Mouse (Mus musculus): ENCODE measurements at regions not wholly inside any gene's neighbourhood (a gene's known extent, or its start where the extent isn't known, plus 50 kb on each side); places are given as distances from the start of the nearest gene placed in this dataset.

DNA sequence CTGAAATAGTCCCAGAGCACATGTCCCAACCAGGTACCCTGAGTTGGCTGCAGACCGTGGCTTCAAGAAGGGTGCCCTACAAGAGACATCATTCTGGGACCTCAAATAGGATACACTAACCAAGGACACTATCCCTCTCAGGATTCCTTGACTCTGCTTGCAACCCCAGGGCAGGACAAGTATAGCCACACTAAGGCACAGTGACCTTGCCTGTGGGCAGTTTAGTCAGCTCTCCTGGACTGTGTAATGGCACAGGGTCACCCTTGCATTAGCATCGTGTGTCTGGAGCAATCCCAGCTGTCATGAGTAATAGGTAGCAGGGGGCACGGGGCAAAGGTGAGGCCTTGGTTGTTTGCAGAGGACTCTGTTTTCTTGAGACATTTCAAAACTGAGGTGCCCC is 260.9 kb upstream of the Cdh4 start:
- intact Hi-C loops (cut with DNase I), result no loop called here
- no peak for DNase-seq

DNA sequence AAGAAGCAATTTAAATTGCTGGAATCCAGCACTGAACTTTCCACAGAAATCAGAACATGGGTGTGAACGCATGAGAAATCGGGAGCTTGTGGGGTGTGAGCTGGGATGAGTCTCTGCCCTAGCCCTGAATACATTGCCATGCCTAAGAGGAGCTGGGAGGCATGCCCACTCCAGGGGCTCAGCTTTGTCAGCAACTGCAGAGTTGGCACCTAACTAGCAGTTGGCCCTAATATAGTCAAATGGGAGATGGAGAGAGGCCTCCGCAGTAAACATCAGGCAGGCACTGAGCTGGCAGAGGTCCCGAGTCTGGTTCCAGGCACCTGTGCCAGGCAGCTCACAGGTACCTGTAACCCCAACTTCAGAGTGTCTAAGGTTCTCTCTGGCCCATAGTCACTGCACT is 260.1 kb upstream of the Cdh4 start:
- no peak for DNase-seq
- intact Hi-C loops (cut with DNase I), result no loop called here

DNA sequence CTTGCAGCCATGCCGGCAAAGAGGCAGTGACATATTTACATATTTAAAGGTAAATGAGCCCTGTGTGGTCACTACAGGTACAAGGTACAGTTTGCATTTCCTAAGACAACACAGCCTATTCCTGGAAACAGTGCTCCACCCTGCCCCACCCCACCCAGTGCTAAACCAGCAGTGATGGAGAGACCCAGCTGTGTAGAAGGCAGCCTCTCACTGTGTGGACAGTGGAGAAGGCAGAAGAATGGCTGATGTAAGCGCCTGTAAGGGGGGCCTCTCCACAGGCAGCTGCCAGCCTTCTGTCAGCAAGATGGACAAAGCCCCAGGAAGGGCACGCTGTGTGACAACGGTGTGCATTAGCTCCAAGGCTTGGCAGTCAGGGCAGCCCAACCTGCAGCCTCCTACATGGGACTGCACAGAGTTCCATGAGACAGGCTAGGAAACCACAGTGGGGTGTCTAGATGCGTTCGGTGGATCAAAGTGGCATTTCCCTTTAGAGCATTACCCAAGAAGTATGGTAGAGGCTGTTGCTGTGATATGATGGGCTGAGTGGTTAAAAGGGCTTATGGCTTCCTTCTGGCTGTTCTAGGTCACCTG is 249.2 kb upstream of the Cdh4 start:
- DNase-seq, result no peak
- intact Hi-C loops (cut with DNase I), result loop anchor here (5.0 to 10.0 kb wide), 5 partner anchors 436 to 686 kb away; no protein-coding TSS in a partner anchor

DNA sequence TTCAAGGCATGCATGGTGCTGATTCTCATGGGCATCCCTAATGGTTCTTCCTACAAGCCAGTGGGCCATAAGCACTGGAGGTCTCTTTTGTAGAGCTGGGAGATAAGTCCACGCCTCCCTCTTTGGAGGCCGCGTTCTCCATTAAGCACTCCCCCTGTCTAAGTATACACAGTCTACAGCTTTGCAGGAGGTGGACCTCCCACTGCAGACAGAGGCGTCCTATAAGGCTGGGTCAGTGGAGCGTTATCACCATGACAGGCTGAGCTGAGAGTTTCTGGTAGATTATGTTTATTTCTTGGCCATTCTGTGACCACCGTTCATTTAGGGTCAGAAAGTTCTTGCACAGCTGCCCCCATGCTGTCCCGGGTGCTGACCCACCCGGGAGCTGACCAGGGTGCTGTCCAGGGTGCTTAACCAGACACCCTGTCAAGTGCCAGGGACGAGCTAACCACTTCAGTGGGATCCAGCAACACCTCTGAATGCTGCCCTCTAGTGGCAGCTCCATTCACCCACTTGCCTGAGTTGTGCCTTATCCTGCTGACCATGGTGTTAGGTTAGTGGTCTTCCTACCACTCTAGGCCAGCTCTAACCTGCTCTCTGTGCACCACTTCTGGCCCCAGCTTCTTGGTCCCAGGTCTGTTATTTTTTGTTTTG is 248.6 kb upstream of the Cdh4 start:
- intact Hi-C loops (cut with DNase I), result loop anchor here (5.0 to 10.0 kb wide), 5 partner anchors 436 to 686 kb away; no protein-coding TSS in a partner anchor
- DNase-seq, result peak; percentile 50 to 52

DNA sequence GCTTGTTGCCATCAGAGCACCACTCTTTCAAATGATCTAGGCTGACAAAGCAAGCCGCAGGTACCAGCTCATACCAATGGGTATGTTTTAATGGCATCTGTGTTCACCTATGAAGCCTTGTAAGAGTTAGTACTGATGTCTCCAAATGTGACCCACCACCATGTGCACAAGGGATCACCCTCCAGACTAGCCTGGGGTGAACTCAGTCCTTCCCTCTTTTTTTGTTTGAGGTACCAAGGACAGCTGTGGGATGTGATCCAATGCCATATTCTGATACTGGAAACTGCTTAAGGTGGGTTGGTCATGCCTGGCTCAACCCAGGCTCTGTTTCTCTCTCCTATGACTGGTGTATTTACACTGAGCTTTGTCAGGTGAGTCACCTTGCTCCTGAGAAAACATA is 244.8 kb upstream of the Cdh4 start:
- intact Hi-C loops (cut with DNase I), result loop anchor here (10.0 kb wide), 2 partner anchors 623 to 677 kb away; no protein-coding TSS in a partner anchor
- DNase-seq, result no peak

DNA sequence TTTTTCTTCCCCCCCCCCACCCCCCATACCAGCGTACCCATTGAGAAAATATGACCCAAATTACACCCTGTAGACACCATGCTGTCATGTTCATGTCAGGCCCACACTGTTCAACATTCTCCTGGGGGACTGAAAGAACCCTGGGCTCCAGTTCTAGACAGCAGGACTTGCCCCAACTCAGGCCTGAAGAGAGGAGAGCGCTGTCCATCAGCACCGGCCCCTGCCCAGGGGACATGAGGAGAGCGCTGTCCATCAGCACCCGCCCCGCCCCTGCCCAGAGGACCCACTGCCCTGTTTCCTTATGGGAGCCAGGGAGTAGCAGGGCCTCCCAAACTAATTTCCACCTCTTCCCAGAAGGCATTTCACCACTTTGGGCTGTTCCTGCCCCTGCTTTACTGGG is 241.7 kb upstream of the Cdh4 start:
- DNase-seq, result peak; percentile 4 to 7
- intact Hi-C loops (cut with DNase I), result no loop called here

DNA sequence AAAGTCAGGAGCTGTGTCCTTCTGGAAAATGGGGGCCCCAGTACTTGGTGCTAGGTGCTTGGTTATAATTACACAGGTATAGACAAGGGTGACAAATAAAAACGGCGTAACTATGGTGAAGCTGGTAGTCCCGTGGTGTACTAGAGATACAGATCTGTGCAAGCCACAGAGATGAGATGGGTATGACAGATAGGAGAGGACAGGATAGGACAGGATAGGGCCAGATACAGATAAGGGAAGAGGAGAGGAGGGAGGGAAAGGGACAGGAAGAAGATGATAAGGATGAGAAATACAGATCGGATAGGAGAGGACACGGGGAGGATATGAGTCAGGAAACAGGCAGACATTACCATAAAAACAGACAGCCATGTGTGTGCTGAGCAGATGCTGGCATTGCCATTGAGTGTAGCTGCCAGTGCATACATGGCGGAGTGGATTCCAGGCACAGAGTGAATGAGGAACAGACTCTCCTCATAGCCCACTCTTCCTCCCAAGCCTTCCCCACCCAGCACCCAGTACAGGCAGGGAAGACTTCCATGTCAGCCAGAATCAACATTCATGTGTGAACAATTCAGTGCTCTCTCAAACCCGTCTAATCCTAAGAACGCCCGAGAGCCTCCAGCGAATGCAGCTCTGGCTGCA is 231.9 kb upstream of the Cdh4 start:
- DNase-seq, result no peak
- intact Hi-C loops (cut with DNase I), result no loop called here

DNA sequence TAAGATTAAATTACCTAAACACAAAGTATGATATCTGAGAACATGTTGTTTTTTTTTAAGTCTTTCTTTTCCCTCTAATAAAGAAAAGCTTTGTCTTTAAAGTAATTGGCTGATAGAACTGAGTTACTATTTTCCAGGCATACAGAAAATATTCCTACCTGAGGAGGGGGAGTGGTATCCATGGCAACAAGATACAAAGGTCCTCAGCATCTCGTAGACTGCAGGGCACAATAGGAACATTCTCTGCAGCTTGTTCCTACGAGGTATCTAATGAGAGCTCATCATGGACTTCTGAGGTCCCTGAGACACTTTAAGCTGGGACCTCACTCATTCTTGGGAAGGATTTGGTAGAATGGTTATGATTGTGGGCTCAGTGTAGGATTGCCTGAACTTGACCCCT is 225.5 kb upstream of the Cdh4 start:
- intact Hi-C loops (cut with DNase I), result no loop called here
- DNase-seq, result no peak

DNA sequence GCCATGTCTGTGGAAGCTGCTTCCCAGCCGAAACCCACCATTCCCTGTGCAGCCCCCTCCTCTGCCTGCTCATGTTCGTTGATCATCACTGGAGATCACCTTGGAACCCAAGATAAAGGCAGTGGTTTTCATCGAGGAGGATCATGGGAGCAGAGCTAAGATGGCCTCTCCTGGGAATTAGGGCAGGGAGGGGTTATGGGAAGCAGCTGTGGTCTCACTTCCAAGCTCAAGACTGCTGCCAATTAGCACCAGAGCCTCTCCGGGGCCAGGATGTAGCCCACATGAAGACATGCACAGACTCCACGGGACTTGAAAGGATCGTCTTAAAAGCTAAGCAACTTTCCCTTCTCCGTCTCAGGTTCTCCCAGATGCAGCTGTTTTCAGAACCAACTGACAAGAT is 214.1 kb upstream of the Cdh4 start:
- no peak for DNase-seq
- intact Hi-C loops (cut with DNase I), result loop anchor here (10.0 kb wide), 1 partner anchor 277 kb away; no protein-coding TSS in a partner anchor

DNA sequence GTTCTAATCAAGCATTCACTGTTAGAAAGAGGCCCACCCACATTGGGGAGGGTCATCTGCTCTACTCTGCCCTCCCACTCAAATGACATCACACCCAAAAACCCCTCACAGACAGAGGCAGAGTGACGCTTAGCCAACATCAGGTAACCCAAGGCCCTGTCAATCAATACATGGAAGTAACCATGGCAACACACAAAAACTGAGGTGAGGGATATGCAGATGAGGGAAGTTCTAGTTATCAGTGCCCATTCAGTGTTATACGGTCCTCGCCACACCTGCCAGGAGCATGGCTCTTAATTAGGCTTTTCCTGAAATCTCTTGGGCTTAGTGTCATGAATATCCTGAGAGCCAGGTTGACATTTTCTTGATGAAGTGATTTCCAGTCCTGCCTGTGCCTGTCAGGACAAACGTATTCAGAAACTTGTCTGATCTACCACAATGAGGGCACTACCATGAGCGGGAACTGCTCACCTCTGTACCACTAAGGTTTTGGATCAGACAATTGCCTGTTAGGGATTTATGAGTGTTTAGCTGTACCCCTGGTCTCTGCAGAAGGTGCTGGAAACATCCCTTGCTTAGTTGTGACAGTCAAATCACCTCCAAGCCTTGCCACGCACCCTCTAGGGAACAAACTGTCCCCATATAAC is 210.4 kb upstream of the Cdh4 start:
- DNase-seq, result no peak
- intact Hi-C loops (cut with DNase I), result no loop called here

DNA sequence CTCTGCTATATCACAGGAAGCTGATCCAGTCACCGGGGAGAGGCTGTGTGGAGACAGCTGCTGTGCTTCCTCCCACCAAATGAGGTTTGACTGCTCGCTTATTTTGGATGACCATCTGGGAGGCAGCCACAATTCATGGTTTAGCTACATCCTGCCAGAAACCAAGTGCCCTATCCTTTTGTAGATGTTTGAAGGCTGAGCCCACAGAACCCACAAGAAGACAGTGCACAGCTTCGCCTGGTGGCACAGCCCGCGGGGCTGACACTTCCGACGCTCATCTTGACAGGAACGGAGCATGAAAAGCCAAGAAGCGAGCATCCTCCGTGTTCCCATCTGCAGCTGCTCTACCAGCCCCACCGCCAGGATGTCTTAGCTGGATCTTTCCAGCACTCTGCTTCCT is 204.1 kb upstream of the Cdh4 start:
- intact Hi-C loops (cut with DNase I), result no loop called here
- DNase-seq, result no peak

DNA sequence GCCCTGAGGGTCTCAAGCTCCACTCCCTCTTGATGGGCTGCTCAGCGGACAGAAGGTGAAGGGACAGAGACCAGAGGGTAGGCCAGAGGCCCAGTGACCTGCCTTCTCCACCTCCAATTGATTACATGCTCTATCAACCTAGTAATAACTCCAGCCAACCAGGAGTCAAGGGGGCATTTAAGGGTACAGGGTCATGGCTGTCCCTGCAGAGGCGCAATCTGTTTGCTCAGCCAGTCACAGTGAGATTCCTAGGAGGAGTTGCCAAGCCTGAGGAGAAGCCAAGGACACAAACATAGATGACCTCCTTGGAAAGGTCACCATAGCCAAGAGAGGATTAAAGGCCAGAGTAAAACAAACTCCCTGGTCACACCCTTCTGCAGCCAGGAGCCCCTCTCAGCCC is 181.3 kb upstream of the Cdh4 start:
- no peak for DNase-seq
- intact Hi-C loops (cut with DNase I), result no loop called here

DNA sequence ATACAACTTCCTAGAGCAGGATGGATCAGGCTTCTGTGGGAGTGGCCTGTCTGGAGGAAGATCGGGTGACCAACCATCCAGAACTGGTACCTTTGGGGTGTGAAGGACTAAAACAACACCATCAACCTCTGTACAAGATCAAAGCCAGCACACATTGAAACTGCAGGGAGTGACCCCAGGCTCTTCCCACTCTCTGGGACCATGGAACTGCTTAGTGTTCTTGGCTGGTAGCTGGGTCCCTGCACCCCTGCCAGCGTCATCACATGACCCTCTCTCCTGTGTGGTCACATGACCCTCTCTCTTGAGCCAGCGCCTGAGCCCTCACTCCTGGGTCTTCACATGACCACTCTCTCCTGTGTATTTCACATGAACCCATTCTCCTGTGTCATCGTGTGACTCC is 178.3 kb upstream of the Cdh4 start:
- intact Hi-C loops (cut with DNase I), result no loop called here

DNA sequence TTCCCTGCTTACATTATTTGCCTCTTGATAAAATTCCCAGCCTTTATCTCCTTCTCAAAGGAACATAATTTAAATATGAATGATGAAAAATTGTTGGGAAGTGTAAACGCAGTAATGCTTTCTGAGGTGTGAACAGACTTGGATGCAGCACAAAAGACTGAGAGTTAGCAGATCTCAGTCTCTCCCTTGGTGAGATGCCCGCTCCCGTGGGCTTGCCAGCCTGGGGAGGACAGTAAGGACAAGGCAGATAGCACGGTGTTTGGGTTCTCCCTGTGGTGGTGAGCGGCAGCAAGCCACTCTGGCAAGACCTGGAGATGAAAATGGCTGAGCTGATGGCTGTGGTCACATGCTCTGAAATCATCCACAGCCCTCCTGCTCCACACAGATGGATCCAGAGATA is 176.8 kb upstream of the Cdh4 start:
- no peak for DNase-seq
- intact Hi-C loops (cut with DNase I), result no loop called here

More for the DNA sequence above, 178.3 kb upstream of the Cdh4 start:
- DNase-seq, result no peak

DNA sequence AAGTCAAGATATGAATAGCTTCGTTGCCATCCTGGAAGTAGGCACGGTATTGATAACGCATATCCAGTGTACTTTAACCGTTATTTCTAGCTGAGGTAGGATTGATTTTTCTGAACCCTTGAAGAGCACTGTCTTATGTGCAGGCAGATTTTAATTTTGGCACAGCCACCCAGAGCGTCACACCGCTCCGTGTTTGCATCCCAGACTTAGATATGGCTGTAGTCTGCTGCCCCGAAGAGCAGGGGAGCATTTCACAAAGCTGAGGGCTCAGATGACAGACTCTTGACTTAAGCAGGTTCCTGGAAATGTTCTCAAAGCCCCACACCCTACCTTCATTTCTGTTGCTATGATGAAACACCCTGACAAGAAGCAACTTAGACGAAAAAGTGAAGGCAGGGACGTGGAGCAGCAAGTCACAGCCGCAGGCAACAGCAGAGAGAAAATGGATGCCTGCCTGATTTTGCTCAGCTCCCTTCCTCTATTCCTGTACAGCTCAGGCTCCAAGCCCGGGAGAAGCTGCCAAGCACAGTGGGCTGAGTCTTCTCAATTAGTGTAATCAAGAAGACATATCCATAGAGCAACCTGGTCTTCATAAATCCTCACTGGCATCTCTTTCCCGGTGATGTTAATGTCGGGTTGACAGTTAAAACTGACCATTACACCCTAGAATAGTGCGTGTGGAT is 164.9 kb upstream of the Cdh4 start:
- intact Hi-C loops (cut with DNase I), result no loop called here
- no peak for DNase-seq

DNA sequence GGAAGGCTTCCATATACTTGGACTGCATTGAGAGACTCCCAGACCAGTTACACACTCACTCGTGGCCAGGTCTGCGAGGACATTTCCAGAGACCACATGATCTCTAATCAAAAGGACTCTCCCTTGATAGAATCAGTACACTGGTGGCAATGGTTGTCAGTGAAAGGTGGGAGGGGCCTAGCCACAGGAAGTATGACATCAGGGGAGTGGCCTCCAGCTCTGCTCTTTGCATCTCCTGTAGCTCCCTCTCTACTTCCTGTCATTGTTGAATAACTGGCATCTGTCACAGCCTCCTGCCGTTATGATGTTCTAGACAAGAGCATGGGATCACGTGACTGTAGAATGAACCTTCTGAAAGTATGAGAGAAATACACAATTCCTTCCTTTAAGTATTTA is 164.3 kb upstream of the Cdh4 start:
- intact Hi-C loops (cut with DNase I), result no loop called here
- no peak for DNase-seq

DNA sequence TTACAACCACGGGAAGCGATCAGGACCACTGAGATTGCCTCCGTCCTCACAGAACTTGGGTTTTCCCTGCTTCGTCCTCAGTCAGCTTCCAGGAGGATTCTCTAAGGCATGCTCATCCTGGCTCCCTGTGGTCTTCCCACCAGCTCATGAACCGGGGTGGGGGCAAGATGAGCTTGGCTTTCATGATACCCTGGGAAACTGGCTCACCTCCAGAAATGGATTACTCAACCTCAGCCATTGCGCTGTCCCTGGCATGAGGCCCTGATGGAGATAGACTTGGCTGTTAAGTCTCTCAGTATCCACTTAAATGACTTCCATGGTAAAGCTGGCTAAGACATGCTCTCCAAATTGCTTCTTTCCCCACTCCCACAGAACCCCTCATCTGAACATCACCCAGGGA is 160.0 kb upstream of the Cdh4 start:
- intact Hi-C loops (cut with DNase I), result no loop called here
- no peak for DNase-seq

DNA sequence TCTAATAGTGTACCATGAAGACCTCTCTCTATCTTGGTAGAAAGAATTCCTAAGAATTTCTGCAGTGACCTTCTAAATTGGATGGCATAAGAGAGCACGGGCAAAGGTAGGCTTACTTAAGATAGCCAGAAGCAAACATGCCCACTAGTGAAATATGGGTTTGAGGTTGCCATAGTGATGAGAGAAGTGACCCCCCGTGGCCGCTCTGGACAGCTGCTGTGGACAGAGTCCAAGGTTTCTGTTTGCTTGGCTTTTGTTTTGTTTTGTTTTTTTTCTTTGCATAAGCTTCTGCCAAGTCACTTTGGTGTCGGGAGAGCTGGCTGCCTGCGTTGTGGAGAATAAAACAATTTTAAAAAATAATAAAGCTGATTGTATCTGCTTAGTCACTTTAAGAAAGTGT is 151.8 kb upstream of the Cdh4 start:
- intact Hi-C loops (cut with DNase I), result no loop called here
- DNase-seq, result no peak

DNA sequence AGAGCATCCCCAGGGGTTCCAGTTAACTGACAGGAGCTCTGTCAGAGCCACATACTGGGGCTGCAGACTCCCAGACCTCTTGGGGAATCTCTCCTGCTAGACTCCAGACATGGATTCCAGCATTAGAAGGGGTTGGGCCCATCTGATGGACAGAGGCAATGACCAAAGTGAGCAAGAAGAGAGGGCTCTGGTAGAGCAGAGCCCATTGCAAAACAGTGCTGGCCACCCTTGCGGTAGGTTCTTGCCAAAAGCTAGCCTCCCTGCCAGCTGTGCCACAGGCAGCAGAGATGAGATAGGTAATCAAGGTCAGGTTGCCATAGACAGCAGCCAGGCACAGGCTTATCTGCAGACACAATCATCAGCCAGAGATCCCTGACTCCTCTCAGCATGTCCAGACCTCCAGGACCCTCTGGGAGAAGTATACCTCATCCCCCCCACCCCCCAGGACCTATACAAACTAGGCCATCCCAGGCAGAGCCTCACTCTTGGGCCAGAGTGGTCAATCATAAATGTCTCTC is 151.1 kb upstream of the Cdh4 start:
- no peak for DNase-seq
- intact Hi-C loops (cut with DNase I), result no loop called here

DNA sequence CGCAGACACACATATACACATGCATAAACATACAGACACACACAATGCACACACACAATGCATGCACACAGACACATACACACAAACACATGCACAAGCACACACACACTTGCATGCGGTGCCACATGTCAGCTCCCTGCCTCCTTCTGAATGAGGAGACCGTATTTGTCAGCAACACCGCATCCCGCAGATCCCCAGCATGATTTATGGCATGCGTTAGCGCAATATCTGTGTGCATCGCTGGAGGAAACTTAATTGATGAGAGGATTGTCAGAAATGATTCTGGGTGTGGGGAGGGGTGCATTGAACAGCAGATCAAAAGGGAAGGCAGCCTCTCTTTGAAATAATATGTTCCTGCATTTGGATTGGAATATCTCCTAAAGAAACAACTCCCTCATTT is 150.3 kb upstream of the Cdh4 start:
- intact Hi-C loops (cut with DNase I), result no loop called here
- DNase-seq, result no peak

DNA sequence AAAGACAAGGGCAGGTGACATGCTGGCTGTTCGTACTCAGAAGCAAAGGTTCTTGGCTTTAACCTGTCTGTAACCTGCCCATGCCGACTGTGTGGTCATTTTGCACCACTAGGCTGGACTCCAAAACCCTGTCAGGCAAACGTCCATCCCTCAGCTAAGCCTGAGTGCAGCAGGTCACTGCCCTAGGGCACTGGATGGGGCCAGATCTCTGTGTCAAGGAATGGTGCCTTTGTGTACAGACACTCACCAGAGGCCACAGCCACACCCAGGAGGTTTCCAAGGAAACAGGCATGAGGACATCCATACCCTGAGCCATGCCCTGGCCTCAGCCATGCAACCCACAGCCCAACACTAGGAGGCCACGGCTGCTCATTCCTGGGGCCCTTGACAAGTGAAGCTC is 149.7 kb upstream of the Cdh4 start:
- no peak for DNase-seq
- intact Hi-C loops (cut with DNase I), result no loop called here

All from heart, postnatal 36 days (tissue).